Mouse (Mus musculus): ENCODE results near the gene Rap1gap2.

GRCm38 (mm10) chr11:74496581-74496980, 114.1 kb downstream of the Rap1gap2 start:
- TF ChIP-seq USF1 (IDR thresholded peaks at IDR 0.05; ENCODE audit: low read depth, low read length) (no peak), ZC3H11A (IDR thresholded peaks at IDR 0.05; ENCODE audit: low read depth, low read length) (no peak), SIN3A (IDR thresholded peaks at IDR 0.05; ENCODE audit: low read length) (no peak), POLR2A (IDR thresholded peaks at IDR 0.05; ENCODE audit: control insufficient read depth in 1 of 2, insufficient read depth in 1 of 2, low read depth in 1 of 2, low read length in 2 of 2, poor library complexity in 1 of 2) (no peak), EP300 (IDR thresholded peaks at IDR 0.05; ENCODE audit: low read depth in 1 of 2, low read length in 2 of 2) (no peak), ZMIZ1 (IDR thresholded peaks at IDR 0.05; ENCODE audit: low read depth, low read length) (no peak), CHD2 (IDR thresholded peaks at IDR 0.05; ENCODE audit: low read length) (no peak), MXI1 (IDR thresholded peaks at IDR 0.05; ENCODE audit: low read depth, low read length) (no peak), UBTF (IDR thresholded peaks at IDR 0.05; ENCODE audit: borderline replicate concordance, insufficient read depth, low read depth, low read length) (no peak), CTCF (IDR thresholded peaks at IDR 0.05 in 2 of 3, conservative IDR thresholded peaks at IDR 0.05 in 1 of 3; ENCODE audit: control insufficient read depth in 1 of 3, insufficient read depth in 1 of 3, low read depth in 2 of 3, low read length in 3 of 3, poor library complexity in 1 of 3, severe bottlenecking in 1 of 3) (no peak), CHD1 (IDR thresholded peaks at IDR 0.05; ENCODE audit: low read depth, low read length) (no peak), JUND (IDR thresholded peaks at IDR 0.05; ENCODE audit: low read depth, low read length) (no peak), USF2 (IDR thresholded peaks at IDR 0.05; ENCODE audit: borderline replicate concordance in 1 of 2, insufficient read depth in 1 of 2, low read depth in 1 of 2, low read length in 2 of 2) (no peak)
